Mouse (Mus musculus): Measurements from ENCODE around the gene Zfand5. TPM values are rescaled to one million over a fixed set of nuclear protein-coding genes. Genes with fewer than 3 reads are reported as not detected.
"Not testable (repeated sequence)": the region's sequence is repeated elsewhere in the genome, so short reads cannot be mapped to it uniquely, and the experiment has no call there.

Gene Zfand5
- 100 to 1,000 TPM; 124 to 155 TPM for total RNA-seq (2021)
- long read RNA-seq, experiment 1, full-length matches to known transcripts, result 176 of 192 reads
- long read RNA-seq, experiment 1, partial matches to known transcripts, result 2 of 192 reads
- long read RNA-seq, experiment 1, other reads (novel, unspliced or antisense), result 14 of 192 reads
- long read RNA-seq, experiment 2, full-length matches to known transcripts, result 193 of 217 reads
- long read RNA-seq, experiment 2, partial matches to known transcripts, result 1 of 217 reads
- long read RNA-seq, experiment 2, other reads (novel, unspliced or antisense), result 23 of 217 reads

- DNase-seq (ENCODE audit: low spot score in 2 of 2), result peak; percentile 100
These were observed at the start of gene Zfand5 for GRCm38 (mm10) chr19:21271741-21272654. Gene Zfand5, plus strand, starts transcription at chr19:21272278.

DNA sequence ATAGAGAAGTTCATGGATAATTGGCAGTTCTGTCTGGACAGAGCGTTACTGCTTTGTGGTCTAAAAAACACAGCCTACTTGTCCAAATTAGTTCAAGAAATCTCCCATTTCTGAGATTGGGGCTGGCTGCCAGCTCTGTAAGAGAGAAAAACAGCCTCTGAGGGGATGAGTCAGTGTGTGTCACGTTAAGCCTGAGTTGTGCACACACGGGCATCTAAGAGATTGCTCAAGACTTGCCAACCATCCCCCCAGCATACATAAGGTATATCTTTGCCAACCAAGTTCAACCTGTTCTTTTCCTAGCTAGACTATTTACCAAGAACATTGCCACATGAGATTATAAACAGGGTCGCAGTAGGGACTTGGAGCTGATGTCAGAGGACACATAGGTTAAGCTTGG, 44.9 kb upstream of the Zfand5 start:
- no peak for DNase-seq (ENCODE audit: low spot score in 2 of 2)

DNA sequence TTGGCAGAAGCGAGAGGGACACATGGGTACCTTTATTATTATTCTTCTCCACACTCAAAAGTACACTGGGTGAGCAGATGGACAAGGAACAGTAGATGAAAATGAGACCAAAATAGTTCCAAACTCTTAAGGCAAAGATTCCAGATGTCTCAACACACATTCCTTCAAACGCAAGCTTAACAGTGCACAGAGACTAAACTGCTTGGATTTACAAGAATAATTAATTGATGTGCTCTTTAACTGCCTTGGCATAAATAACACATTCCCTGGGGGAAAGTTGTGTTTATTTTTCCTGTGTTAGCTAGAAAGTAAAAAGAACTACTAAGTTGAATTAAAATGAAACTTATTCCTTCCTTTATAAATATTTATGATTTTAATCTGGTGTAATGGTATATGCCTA, 44.3 kb upstream of the Zfand5 start:
- DNase-seq (ENCODE audit: low spot score in 2 of 2), result no peak

DNA sequence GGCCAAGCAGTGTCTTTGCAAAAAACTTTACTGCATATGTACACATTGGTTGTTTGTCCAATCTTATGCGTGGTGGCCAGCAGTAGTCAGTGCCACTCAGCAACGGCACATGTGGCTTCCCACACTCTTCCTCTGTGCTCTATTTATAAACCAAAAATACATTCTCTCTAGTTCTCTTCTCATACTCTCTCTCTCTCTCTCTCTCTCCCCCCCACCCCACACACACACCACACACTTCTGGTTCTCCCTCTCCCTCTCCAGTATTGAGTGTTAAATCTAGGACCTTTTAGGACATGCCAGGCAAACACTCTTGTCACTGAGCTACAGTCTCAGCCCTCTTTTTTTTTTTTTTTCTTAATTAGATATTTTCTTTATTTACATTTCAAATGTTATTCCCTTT, 23.3 kb upstream of the Zfand5 start:
- DNase-seq (ENCODE audit: low spot score in 2 of 2), result not testable (repeated sequence)

- DNase-seq (ENCODE audit: low spot score in 2 of 2), result no peak
These were observed 18.2 kb upstream of the Zfand5 start for GRCm38 (mm10) chr19:21253846-21254245.

DNA sequence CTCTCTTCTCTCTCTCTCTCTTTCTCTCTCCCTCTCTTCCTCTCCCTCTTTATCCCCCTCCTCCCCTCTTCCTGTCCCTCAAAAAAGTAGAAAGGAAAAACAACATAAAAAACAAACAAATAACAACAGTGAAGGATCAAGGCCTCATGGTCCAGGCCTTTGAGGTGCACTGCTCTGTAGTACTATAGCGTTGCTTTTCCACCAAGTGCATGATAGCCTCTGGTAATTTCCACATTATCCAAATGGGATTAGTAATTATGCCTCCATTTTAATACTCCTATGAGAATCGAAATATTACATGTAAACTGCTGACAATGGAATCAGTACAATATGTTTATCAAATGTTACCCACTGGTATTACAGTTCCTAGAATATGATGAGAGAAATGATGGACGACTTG, 16.2 kb upstream of the Zfand5 start:
- no peak for DNase-seq (ENCODE audit: low spot score in 2 of 2)

DNA sequence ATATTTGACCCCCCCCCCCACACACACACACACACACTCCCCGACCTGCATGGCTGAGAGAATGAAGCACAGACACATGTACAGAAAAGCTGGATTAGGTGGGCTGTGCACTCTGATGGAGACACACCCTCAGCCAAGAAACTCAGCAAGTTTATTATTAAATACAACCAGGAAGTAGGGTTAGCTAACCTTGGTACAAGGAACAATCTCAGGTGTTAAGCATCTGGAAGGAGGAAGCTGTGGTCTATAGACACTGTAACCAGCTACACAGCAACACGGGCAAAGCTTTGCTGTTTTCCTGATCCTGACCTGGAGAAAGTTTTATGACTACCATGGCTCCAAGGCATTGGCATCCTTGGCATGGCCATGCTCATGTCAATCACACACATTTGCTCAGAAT, 12.6 kb upstream of the Zfand5 start:
- DNase-seq (ENCODE audit: low spot score in 2 of 2), result no peak

DNA sequence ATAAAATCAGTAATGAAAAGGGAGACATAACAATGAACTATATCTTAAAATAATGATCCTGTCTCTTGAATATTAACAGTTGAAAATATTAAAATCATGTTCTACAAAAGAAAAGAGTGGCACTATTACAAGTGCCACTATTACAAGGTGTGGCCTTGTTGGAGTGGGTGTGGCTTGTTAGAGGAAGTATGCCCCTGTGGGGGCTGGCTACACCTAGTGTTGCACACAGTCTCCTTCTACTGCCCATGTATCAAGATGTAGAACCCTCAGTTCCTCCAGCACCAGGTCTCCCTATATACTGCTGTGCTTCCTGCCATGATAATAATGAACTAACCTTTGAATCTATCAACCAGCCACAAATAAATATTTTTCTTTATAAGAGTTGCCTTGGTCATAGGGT, 11.8 kb upstream of the Zfand5 start:
- no peak for DNase-seq (ENCODE audit: low spot score in 2 of 2)

GRCm38 (mm10) chr19:21271186-21271585, 892 bp upstream of the Zfand5 start:
- no peak for DNase-seq (ENCODE audit: low spot score in 2 of 2)

DNA sequence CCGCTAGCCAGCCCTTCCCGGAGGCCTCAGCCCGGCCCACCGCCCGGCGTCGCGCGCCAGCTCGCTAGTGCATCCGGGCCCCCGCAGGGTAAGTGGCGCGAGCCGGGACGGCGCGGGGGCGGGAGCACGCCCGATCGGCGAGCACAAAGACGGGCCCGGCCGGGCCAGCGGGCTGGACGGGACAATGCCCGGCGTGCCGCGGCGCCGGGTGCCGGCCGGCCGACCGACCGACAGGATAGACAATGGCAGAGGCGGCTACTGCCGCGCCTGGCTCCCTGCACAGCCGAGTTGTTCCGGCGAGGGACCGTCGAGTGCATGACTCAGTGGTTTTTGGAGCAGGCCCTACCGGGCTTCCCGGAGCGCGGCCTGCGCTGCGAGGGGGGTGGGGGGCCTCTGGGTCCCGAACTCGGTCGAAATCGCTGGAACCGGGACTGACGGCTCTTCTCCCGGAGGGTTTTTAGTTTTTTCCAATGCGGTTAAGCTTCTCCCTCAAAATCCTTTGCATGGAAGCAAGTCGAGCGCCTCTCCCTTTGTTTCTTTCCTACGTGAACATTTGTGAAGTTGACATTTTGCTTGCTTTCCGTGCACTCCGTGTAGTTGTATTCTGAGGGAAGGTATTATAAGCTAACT, 692 bp downstream of the Zfand5 start:
- DNase-seq (ENCODE audit: low spot score in 2 of 2), result peak; percentile 69 to 79

GRCm38 (mm10) chr19:21273440-21273839, 1.4 kb downstream of the Zfand5 start:
- DNase-seq (ENCODE audit: low spot score in 2 of 2), result no peak

DNA sequence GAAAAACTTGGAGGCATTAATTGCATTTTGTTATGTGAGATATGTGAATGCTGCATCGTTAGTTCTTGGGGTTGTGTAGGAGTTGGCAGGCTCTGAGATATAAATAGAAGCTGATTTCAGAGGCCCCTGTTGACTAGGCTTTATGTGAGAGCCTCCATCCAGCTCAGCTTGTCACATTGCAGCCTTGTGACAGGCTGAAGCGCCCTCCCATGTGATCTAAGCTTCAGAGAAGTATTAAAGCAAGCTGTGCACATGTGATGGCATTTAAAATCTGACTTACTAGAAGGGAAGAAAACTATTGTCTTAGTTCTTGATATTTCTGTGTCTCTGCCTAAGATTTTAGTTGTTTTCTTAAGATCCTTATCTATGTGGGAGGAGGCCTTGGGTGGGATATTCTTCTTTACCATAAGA, 2.1 kb downstream of the Zfand5 start:
- peak in 1 of 2 experiments; percentile 18 for DNase-seq (ENCODE audit: low spot score in 2 of 2)

- no peak for DNase-seq (ENCODE audit: low spot score in 2 of 2)
These were observed 2.6 kb downstream of the Zfand5 start for GRCm38 (mm10) chr19:21274714-21275113.

- DNase-seq (ENCODE audit: low spot score in 2 of 2), result no peak
These were observed 4.2 kb downstream of the Zfand5 start for GRCm38 (mm10) chr19:21276317-21276716.

- DNase-seq (ENCODE audit: low spot score in 2 of 2), result no peak
These were observed 14.5 kb downstream of the Zfand5 start for GRCm38 (mm10) chr19:21286421-21287097.

DNA sequence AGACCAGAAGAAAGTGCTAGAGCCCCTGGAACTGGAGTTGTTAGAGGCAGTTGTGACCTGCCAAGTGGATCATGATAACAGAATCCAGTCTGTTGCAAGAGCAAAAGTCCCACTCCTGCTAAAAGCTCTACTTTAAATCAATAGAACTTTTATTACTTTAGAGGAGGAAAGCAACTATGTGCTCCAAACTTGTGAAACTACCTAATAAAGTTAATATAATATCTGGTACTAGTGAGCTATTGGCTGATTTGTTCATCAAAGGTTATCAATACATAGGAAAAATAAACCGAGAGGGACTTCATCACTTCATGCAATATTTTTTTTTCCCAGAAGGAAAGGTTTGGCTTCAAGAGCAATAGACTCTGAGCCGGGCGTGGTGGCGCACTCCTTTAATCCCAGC, 25.3 kb downstream of the Zfand5 start:
- DNase-seq (ENCODE audit: low spot score in 2 of 2), result no peak

GRCm38 (mm10) chr19:21301787-21302186, 29.7 kb downstream of the Zfand5 start:
- DNase-seq (ENCODE audit: low spot score in 2 of 2), result no peak

DNA sequence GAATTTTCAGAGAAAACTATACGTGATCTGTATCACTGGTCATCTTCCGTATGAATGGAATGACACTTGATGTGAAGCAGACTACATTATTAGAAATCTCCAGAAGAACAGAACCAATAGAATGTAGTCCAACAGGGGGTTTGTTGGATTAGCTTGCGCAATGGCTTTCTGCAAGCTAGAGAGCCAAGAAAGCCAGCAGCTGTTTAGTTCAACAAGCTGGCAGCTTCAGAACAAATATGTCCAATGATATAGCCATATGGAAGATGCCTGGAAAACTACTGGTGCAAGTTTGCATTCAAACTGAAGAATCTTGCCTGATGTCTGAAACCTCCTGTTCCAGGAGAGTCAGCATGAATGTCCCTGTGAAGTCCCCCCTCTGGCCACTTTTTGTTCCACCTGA, 35.7 kb downstream of the Zfand5 start:
- no peak for DNase-seq (ENCODE audit: low spot score in 2 of 2)

DNA sequence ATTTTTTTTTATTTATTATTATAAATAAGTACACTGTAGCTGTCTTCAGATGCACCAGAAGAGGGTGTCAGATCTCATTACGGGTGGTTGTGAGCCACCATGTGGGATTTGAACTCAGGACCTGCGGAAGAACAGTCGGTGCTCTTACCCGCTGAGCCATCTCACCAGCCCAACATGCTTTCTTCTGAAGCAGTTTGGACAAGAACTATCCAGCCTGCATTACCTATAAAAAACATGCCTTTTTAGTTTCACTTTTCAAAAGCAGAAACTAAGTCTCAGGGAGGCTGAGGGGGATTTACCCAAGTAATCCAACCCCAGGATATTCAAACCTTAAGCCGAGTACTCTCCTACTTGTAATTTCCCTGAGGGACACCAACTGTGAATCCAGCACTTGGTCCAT, 38.3 kb downstream of the Zfand5 start:
- not testable (repeated sequence) for DNase-seq (ENCODE audit: low spot score in 2 of 2)

DNA sequence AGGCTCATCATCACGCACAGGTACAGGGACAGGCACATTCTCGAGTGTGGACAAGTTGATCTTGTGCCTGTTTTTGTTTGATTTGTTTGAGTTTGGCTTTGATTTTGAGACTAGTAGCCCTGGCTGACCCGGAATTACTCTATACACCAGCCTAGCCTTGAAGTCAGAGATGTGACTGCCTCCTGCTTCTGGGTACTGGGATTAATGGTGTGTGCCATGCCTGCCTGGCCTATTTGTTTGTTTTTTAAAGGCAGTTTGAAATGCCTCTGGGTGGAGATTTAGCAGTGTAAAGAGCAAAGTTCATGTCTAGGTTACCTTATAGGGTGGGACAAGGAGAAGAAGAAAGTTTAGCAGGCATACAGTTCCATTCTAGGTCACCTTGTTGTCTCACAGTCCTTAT, 43.6 kb downstream of the Zfand5 start:
- no peak for DNase-seq (ENCODE audit: low spot score in 2 of 2)

GRCm38 (mm10) chr19:21319618-21320017, 47.5 kb downstream of the Zfand5 start:
- DNase-seq (ENCODE audit: low spot score in 2 of 2), result no peak
